Comparison of ENCODE assay signal across 9 mouse cellular contexts in the genomic region with DNA sequence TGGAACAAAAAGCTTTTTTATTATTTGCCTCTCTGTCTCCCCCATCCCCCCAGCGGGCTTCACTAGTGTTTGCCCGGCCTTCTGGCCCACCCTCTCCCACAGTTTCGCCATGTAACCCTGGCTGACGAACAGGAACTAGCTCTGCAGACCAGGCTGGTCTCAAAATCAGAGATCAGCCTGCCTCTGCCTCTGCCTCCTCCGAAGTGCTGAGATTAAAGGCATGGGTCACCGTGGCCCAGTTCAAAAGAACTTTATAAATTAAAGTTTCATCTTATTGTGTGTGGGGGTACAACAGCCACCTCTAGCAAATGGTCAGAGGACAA. TPM values are rescaled to one million over a fixed set of nuclear protein-coding genes. Genes with fewer than 3 reads are reported as not detected.
DNase-seq lines count a peak whose midpoint lies in the region; ATAC-seq and TF ChIP-seq lines count a peak whose summit lies in the region.
"Had no signal": no experiment of that assay in that cellular context is flagged by ENCODE, and none has a peak within 500 bp of the region (broad histone marks: within the 10 kb centered on the region; RNA-seq: fewer than 3 reads in every experiment).

No protein-coding gene starts in this region.

- H3K9me3 ChIP-seq in megakaryocyte, embryonic 14.5 days: no peaks in the 10 kb centered on the region
- H3K9me3 ChIP-seq in liver, embryonic 11.5 days (ENCODE audit: control insufficient read depth, low read length): no peaks in the 10 kb centered on the region
- no peaks in the 10 kb centered on the region for H3K9me3 ChIP-seq in stomach, postnatal 0 days (ENCODE audit: control insufficient read depth, low read length)

- TF ChIP-seq CTCF in heart, adult 2 months (IDR thresholded peaks at IDR 0.05): no peak
- TF ChIP-seq CTCF in stomach, postnatal 0 days (IDR thresholded peaks at IDR 0.05; ENCODE audit: low read depth): no peak

- TF ChIP-seq EP300 in heart, adult 2 months (IDR thresholded peaks at IDR 0.05; ENCODE audit: insufficient read depth, low read depth, low read length): no peak
- TF ChIP-seq EP300 in stomach, postnatal 0 days (optimal IDR thresholded peaks at IDR 0.05): no peak

- H3K4me1 ChIP-seq in heart, adult 2 months (ENCODE audit: control insufficient read depth, insufficient read depth, low read length): peaks cover 7% of the 10 kb centered on the region
- H3K4me1 ChIP-seq in megakaryocyte, embryonic 14.5 days: peaks cover 72% of the 10 kb centered on the region
- peaks cover 17% of the 10 kb centered on the region for H3K4me1 ChIP-seq in liver, embryonic 11.5 days (replicated peaks; ENCODE audit: control insufficient read depth, insufficient read depth, low read length)
- H3K4me1 ChIP-seq in stomach, postnatal 0 days (replicated peaks; ENCODE audit: control insufficient read depth, insufficient read depth): no peaks in the 10 kb centered on the region

- peak overlapping the region; percentile 91 for H3K4me2 ChIP-seq in liver, embryonic 11.5 days
- H3K4me2 ChIP-seq in stomach, postnatal 0 days (replicated peaks; ENCODE audit: low read depth): peak overlapping the region; percentile 80

- no peak for DNase-seq in heart, adult 2 months
- no peak for DNase-seq in heart, adult 18-20 months
- no peak for DNase-seq in liver, embryonic 11.5 days (ENCODE audit: low spot score)
- no peak for DNase-seq in stomach, postnatal 0 days (ENCODE audit: low spot score)
- no peak for DNase-seq in right cerebral cortex, postnatal 4 days
- DNase-seq: lung, postnatal 4 days had no signal

- ATAC-seq in megakaryocyte, adult 5-6 weeks (ENCODE audit: poor library complexity, severe bottlenecking): no peak
- ATAC-seq in liver, embryonic 11.5 days (replicated peaks; ENCODE audit: low FRiP score): no peak
- ATAC-seq in stomach, postnatal 0 days (ENCODE audit: low FRiP score, low TSS enrichment): no peak
- ATAC-seq in megakaryocyte-erythroid progenitor cell, adult 5-6 weeks (replicated peaks; ENCODE audit: low FRiP score, low TSS enrichment, poor library complexity, severe bottlenecking): no peak

- intact Hi-C loops in heart, adult 2 months (cut with DNase I): no loop called here

- TF ChIP-seq POLR2A in heart, adult 2 months (IDR thresholded peaks at IDR 0.05; ENCODE audit: insufficient read depth, low read depth, low read length): no peak

- peak overlapping the region; percentile 19; the same call in 1 of the 2 replicates for H3K9ac ChIP-seq in heart, adult 2 months (ENCODE audit: low read depth, low read length)
- H3K9ac ChIP-seq in liver, embryonic 11.5 days (ENCODE audit: low read depth, low read length): no peak overlapping the region
- H3K9ac ChIP-seq in stomach, postnatal 0 days (ENCODE audit: low read length): peak overlapping the region; percentile 86

- peak overlapping the region; percentile 98; the same call in 1 of the 2 replicates for H3K27ac ChIP-seq in heart, adult 2 months
- no peak overlapping the region for H3K27ac ChIP-seq in liver, embryonic 11.5 days (ENCODE audit: low read depth, low read length)
- peak overlapping the region; percentile 50 for H3K27ac ChIP-seq in stomach, postnatal 0 days (replicated peaks)

- WGBS in heart, adult 2 months: 84% methylated on average over 6 of the region's 6 CpGs
- 80% methylated on average over 6 of the region's 6 CpGs for WGBS in liver, embryonic 11.5 days
- 80% methylated on average over 6 of the region's 6 CpGs for WGBS in stomach, postnatal 0 days

- peaks cover 3% of the 10 kb centered on the region for H3K79me2 ChIP-seq in heart, adult 2 months (replicated peaks; ENCODE audit: control insufficient read depth, insufficient read depth, low read length)

- H3K27me3 ChIP-seq in heart, adult 2 months (ENCODE audit: control insufficient read depth, insufficient read depth, low read length): no peaks in the 10 kb centered on the region
- H3K27me3 ChIP-seq in megakaryocyte, embryonic 14.5 days (replicated peaks): no peaks in the 10 kb centered on the region
- H3K27me3 ChIP-seq in liver, embryonic 11.5 days (replicated peaks; ENCODE audit: control insufficient read depth, insufficient read depth, low read length): no peaks in the 10 kb centered on the region
- no peaks in the 10 kb centered on the region for H3K27me3 ChIP-seq in stomach, postnatal 0 days (ENCODE audit: control insufficient read depth, insufficient read depth, low read length)

- H3K4me3 ChIP-seq in heart, adult 2 months: peak overlapping the region; percentile 56
- peak overlapping the region; percentile 97 for H3K4me3 ChIP-seq in megakaryocyte, embryonic 14.5 days (replicated peaks)
- no peak overlapping the region for H3K4me3 ChIP-seq in liver, embryonic 11.5 days (ENCODE audit: low read depth, low read length)
- peak overlapping the region; percentile 74 for H3K4me3 ChIP-seq in stomach, postnatal 0 days (ENCODE audit: low read depth, low read length)

- peaks cover 35% of the 10 kb centered on the region for H3K36me3 ChIP-seq in heart, adult 2 months (ENCODE audit: control insufficient read depth, insufficient read depth, low read length)
- peaks cover 29% of the 10 kb centered on the region for H3K36me3 ChIP-seq in megakaryocyte, embryonic 14.5 days (replicated peaks; ENCODE audit: low read length)
- peaks cover 3% of the 10 kb centered on the region; the same call in 1 of the 2 replicates for H3K36me3 ChIP-seq in liver, embryonic 11.5 days (ENCODE audit: control insufficient read depth, insufficient read depth, low read length)
- peaks cover 2% of the 10 kb centered on the region; the same call in 1 of the 2 replicates for H3K36me3 ChIP-seq in stomach, postnatal 0 days (ENCODE audit: control insufficient read depth, insufficient read depth, low read length)

RNA-seq across cellular contexts. Expression of gene Ten1, which starts 1.1 kb away (rescaled TPM):
- 10 to 100 TPM in 1 of 2 experiments, 1 to 10 TPM in 1; 9.1 to 12.8 TPM for total RNA-seq in heart, adult 2 months (2021)
- 10.2 and 17.0 TPM in 2 replicates for polyA plus RNA-seq in heart, adult 2 months (2012; rRNA removed)
- total RNA-seq in heart, adult 18-20 months (2021): 10 to 100 TPM; 14.1 to 17.4 TPM
- 181 and 219 TPM in 2 replicates for polyA plus RNA-seq in megakaryocyte, embryonic 14.5 days (2012; ENCODE audit: insufficient read depth, low replicate concordance)
- 58.5 and 63.9 TPM in 2 replicates for total RNA-seq in megakaryocyte, adult 5-6 weeks (2015)
- total RNA-seq in megakaryocyte, adult 5-6 weeks (2017): 21.4 and 27.2 TPM in 2 replicates
- 62.3 and 63.8 TPM in 2 replicates for polyA plus RNA-seq in liver, embryonic 11.5 days (2014; fragmentation: Nextera tagmentation; extraction: Ambion mirVana)
- 51.9 and 52.6 TPM in 2 replicates for polyA plus RNA-seq in stomach, postnatal 0 days (2015; fragmentation: Nextera tagmentation; extraction: Ambion mirVana)
- 82.7 and 85.5 TPM in 2 replicates for total RNA-seq in megakaryocyte-erythroid progenitor cell, adult 5-6 weeks (2014; fragmentation: Nextera tagmentation)
- total RNA-seq in megakaryocyte-erythroid progenitor cell, adult 5-6 weeks (2017): 28.1 and 28.8 TPM in 2 replicates

RNA-seq across cellular contexts. Expression of gene Acox1, which starts 1.3 kb away (rescaled TPM):
- 100 to 1,000 TPM; 159 to 195 TPM for total RNA-seq in heart, adult 2 months (2021)
- 134 and 205 TPM in 2 replicates for polyA plus RNA-seq in heart, adult 2 months (2012; rRNA removed)
- 100 to 1,000 TPM; 171 to 200 TPM for total RNA-seq in heart, adult 18-20 months (2021)
- polyA plus RNA-seq in megakaryocyte, embryonic 14.5 days (2012; ENCODE audit: insufficient read depth, low replicate concordance): 1.7 and 3.3 TPM in 2 replicates
- total RNA-seq in megakaryocyte, adult 5-6 weeks (2015): 15.1 and 18.3 TPM in 2 replicates
- 18.6 and 19.7 TPM in 2 replicates for total RNA-seq in megakaryocyte, adult 5-6 weeks (2017)
- 22.7 and 23.6 TPM in 2 replicates for polyA plus RNA-seq in liver, embryonic 11.5 days (2014; fragmentation: Nextera tagmentation; extraction: Ambion mirVana)
- 207 and 211 TPM in 2 replicates for polyA plus RNA-seq in stomach, postnatal 0 days (2015; fragmentation: Nextera tagmentation; extraction: Ambion mirVana)
- total RNA-seq in megakaryocyte-erythroid progenitor cell, adult 5-6 weeks (2014; fragmentation: Nextera tagmentation): 18.2 and 21.3 TPM in 2 replicates
- 19.9 and 27.1 TPM in 2 replicates for total RNA-seq in megakaryocyte-erythroid progenitor cell, adult 5-6 weeks (2017)

RNA-seq across cellular contexts. Expression of gene Fbf1, which starts 29.6 kb away (rescaled TPM):
- total RNA-seq in heart, adult 2 months (2021): 10 to 100 TPM; 14.8 to 15.0 TPM
- 11.8 and 17.6 TPM in 2 replicates for polyA plus RNA-seq in heart, adult 2 months (2012; rRNA removed)
- total RNA-seq in heart, adult 18-20 months (2021): 10 to 100 TPM; 13.5 to 18.1 TPM
- 33.9 and 37.8 TPM in 2 replicates for polyA plus RNA-seq in megakaryocyte, embryonic 14.5 days (2012; ENCODE audit: insufficient read depth, low replicate concordance)
- total RNA-seq in megakaryocyte, adult 5-6 weeks (2015): 2.9 and 5.9 TPM in 2 replicates
- 5.7 and 6.3 TPM in 2 replicates for total RNA-seq in megakaryocyte, adult 5-6 weeks (2017)
- polyA plus RNA-seq in liver, embryonic 11.5 days (2014; fragmentation: Nextera tagmentation; extraction: Ambion mirVana): 20.1 and 23.3 TPM in 2 replicates
- polyA plus RNA-seq in stomach, postnatal 0 days (2015; fragmentation: Nextera tagmentation; extraction: Ambion mirVana): 8.0 and 8.8 TPM in 2 replicates
- 27.2 and 30.0 TPM in 2 replicates for total RNA-seq in megakaryocyte-erythroid progenitor cell, adult 5-6 weeks (2014; fragmentation: Nextera tagmentation)
- 21.6 and 32.0 TPM in 2 replicates for total RNA-seq in megakaryocyte-erythroid progenitor cell, adult 5-6 weeks (2017)

RNA-seq across cellular contexts. Expression of gene Evpl, which starts 40.3 kb away (rescaled TPM):
- total RNA-seq in heart, adult 2 months (2021): under 1 TPM; 0.39 to 0.50 TPM
- 0.15 and 0.29 TPM in 2 replicates for polyA plus RNA-seq in heart, adult 2 months (2012; rRNA removed)
- under 1 TPM; 0.15 to 0.46 TPM for total RNA-seq in heart, adult 18-20 months (2021)
- 0.34 TPM in 1 of 2 replicates, not detected in the other for polyA plus RNA-seq in megakaryocyte, embryonic 14.5 days (2012; ENCODE audit: insufficient read depth, low replicate concordance)
- total RNA-seq in megakaryocyte, adult 5-6 weeks (2015): 0.11 TPM in 1 of 2 replicates, not detected in the other
- 0.24 and 0.37 TPM in 2 replicates for total RNA-seq in megakaryocyte, adult 5-6 weeks (2017)
- polyA plus RNA-seq in liver, embryonic 11.5 days (2014; fragmentation: Nextera tagmentation; extraction: Ambion mirVana): 0.56 TPM in 2 replicates
- polyA plus RNA-seq in stomach, postnatal 0 days (2015; fragmentation: Nextera tagmentation; extraction: Ambion mirVana): 26.5 and 30.1 TPM in 2 replicates
- total RNA-seq in megakaryocyte-erythroid progenitor cell, adult 5-6 weeks (2014; fragmentation: Nextera tagmentation): 0.32 TPM in 1 of 2 replicates, not detected in the other
- 0.69 and 0.80 TPM in 2 replicates for total RNA-seq in megakaryocyte-erythroid progenitor cell, adult 5-6 weeks (2017)

RNA-seq across cellular contexts. Expression of gene Mrpl38, which starts 58.9 kb away (rescaled TPM):
- 10 to 100 TPM; 56.8 to 59.7 TPM for total RNA-seq in heart, adult 2 months (2021)
- 42.1 and 55.5 TPM in 2 replicates for polyA plus RNA-seq in heart, adult 2 months (2012; rRNA removed)
- total RNA-seq in heart, adult 18-20 months (2021): 10 to 100 TPM; 56.8 to 66.1 TPM
- 25.4 and 80.4 TPM in 2 replicates for polyA plus RNA-seq in megakaryocyte, embryonic 14.5 days (2012; ENCODE audit: insufficient read depth, low replicate concordance)
- total RNA-seq in megakaryocyte, adult 5-6 weeks (2015): 14.6 and 17.3 TPM in 2 replicates
- total RNA-seq in megakaryocyte, adult 5-6 weeks (2017): 6.9 and 10.0 TPM in 2 replicates
- polyA plus RNA-seq in liver, embryonic 11.5 days (2014; fragmentation: Nextera tagmentation; extraction: Ambion mirVana): 121 and 126 TPM in 2 replicates
- 49.5 and 50.2 TPM in 2 replicates for polyA plus RNA-seq in stomach, postnatal 0 days (2015; fragmentation: Nextera tagmentation; extraction: Ambion mirVana)
- 79.8 and 89.1 TPM in 2 replicates for total RNA-seq in megakaryocyte-erythroid progenitor cell, adult 5-6 weeks (2014; fragmentation: Nextera tagmentation)
- 39.6 and 49.6 TPM in 2 replicates for total RNA-seq in megakaryocyte-erythroid progenitor cell, adult 5-6 weeks (2017)

Comparison
In these comparisons a context has a peak if more than half of its experiments do, and no peak if none do; other contexts are left out.
1. RNA of gene Acox1, which starts 1.3 kb away (total RNA-seq): 171 to 200 TPM in heart, adult 18-20 months and 159 to 195 TPM in heart, adult 2 months; 18.2 to 27.1 TPM in megakaryocyte-erythroid progenitor cell, adult 5-6 weeks and 15.1 to 19.7 TPM in megakaryocyte, adult 5-6 weeks; every median in the first group is over 4 times any median in the second.